Mouse (Mus musculus): ENCODE measurements around the gene Gtpbp3. TPM values are rescaled to one million over a fixed set of nuclear protein-coding genes. Genes with fewer than 3 reads are reported as not detected.

The Gtpbp3 gene
- polyA plus RNA-seq, 1 experiment from 2014 or later = 4.6 TPM

- ATAC-seq (ENCODE audit: low FRiP score) (no peak), DNase-seq (ENCODE audit: low spot score, missing footprints) (no peak)
- H3K4me1 ChIP-seq (ENCODE audit: control insufficient read depth, insufficient read depth, low read length) = peaks cover 23% of the 10 kb centered on the region
- H3K36me3 ChIP-seq (ENCODE audit: control insufficient read depth, insufficient read depth, low read length) = peaks cover 2% of the 10 kb centered on the region; the same call in 1 of the 2 replicates
- H3K4me2 ChIP-seq = no peak overlapping the region
- no peak overlapping the region for H3K9ac ChIP-seq (ENCODE audit: low read length)
- no peaks in the 10 kb centered on the region for H3K27me3 ChIP-seq (ENCODE audit: control insufficient read depth, insufficient read depth, low read length)
- H3K4me3 ChIP-seq (ENCODE audit: low read depth, low read length) = no peak overlapping the region
- no peak overlapping the region for H3K27ac ChIP-seq (ENCODE audit: low read depth, low read length)
- WGBS = 91% methylated on average over 6 of the region's 6 CpGs
- H3K9me3 ChIP-seq (ENCODE audit: control insufficient read depth, low read length) = no peaks in the 10 kb centered on the region
Measured at GRCm38 (mm10) chr8:71460716-71461115, 27.2 kb upstream of the Gtpbp3 start.

GRCm38 (mm10) chr8:71461152-71461840, 26.6 kb upstream of the Gtpbp3 start:
- Histone ChIP-seq H3K9ac (ENCODE audit: low read length) (no peak overlapping the region), H3K9me3 (ENCODE audit: control insufficient read depth, low read length) (no peaks in the 10 kb centered on the region), H3K4me2 (no peak overlapping the region), H3K4me1 (ENCODE audit: control insufficient read depth, insufficient read depth, low read length) (peaks cover 25% of the 10 kb centered on the region), H3K36me3 (ENCODE audit: control insufficient read depth, insufficient read depth, low read length) (peaks cover 2% of the 10 kb centered on the region; the same call in 1 of the 2 replicates), H3K4me3 (ENCODE audit: low read depth, low read length) (no peak overlapping the region), H3K27ac (ENCODE audit: low read depth, low read length) (no peak overlapping the region), H3K27me3 (ENCODE audit: control insufficient read depth, insufficient read depth, low read length) (no peaks in the 10 kb centered on the region)
- ATAC-seq (ENCODE audit: low FRiP score) (no peak), DNase-seq (ENCODE audit: low spot score, missing footprints) (peak; percentile 76)
- 77% methylated on average over 47 of the region's 47 CpGs for WGBS

- Histone ChIP-seq H3K27me3 (ENCODE audit: control insufficient read depth, insufficient read depth, low read length) (no peaks in the 10 kb centered on the region), H3K4me3 (ENCODE audit: low read depth, low read length) (peak overlapping the region; percentile 79), H3K27ac (ENCODE audit: low read depth, low read length) (no peak overlapping the region), H3K36me3 (ENCODE audit: control insufficient read depth, insufficient read depth, low read length) (peaks cover 2% of the 10 kb centered on the region; the same call in 1 of the 2 replicates), H3K4me1 (ENCODE audit: control insufficient read depth, insufficient read depth, low read length) (peaks cover 25% of the 10 kb centered on the region), H3K4me2 (peak overlapping the region; percentile 67), H3K9me3 (ENCODE audit: control insufficient read depth, low read length) (no peaks in the 10 kb centered on the region), H3K9ac (ENCODE audit: low read length) (no peak overlapping the region; the same call in 1 of the 2 replicates)
- WGBS = 84% methylated on average over 4 of the region's 4 CpGs
- DNase-seq (ENCODE audit: low spot score, missing footprints) (no peak), ATAC-seq (ENCODE audit: low FRiP score) (no peak)
Measured at GRCm38 (mm10) chr8:71462191-71462590, 25.7 kb upstream of the Gtpbp3 start.

- Histone ChIP-seq H3K27me3 (ENCODE audit: control insufficient read depth, insufficient read depth, low read length) (no peaks in the 10 kb centered on the region), H3K4me1 (ENCODE audit: control insufficient read depth, insufficient read depth, low read length) (peaks cover 25% of the 10 kb centered on the region), H3K27ac (ENCODE audit: low read depth, low read length) (no peak overlapping the region), H3K4me2 (peak overlapping the region; percentile 67), H3K36me3 (ENCODE audit: control insufficient read depth, insufficient read depth, low read length) (peaks cover 2% of the 10 kb centered on the region; the same call in 1 of the 2 replicates), H3K9ac (ENCODE audit: low read length) (peak overlapping the region; percentile 85), H3K9me3 (ENCODE audit: control insufficient read depth, low read length) (no peaks in the 10 kb centered on the region), H3K4me3 (ENCODE audit: low read depth, low read length) (peak overlapping the region; percentile 79)
- peak; percentile 0 for ATAC-seq (ENCODE audit: low FRiP score)
- DNase-seq (ENCODE audit: low spot score, missing footprints) = peak; percentile 90
- WGBS = 9% methylated on average over 16 of the region's 16 CpGs
Measured at GRCm38 (mm10) chr8:71462786-71463185, 25.1 kb upstream of the Gtpbp3 start.

GRCm38 (mm10) chr8:71463188-71464033, 24.5 kb upstream of the Gtpbp3 start, which contains the start of gene Abhd8:
TSS of gene Abhd8 (minus strand) at chr8:71463655.
- Histone ChIP-seq H3K4me2 (peak within 1 kb of the TSS; percentile 67), H3K4me3 (ENCODE audit: low read depth, low read length) (peak within 1 kb of the TSS; percentile 79), H3K36me3 (ENCODE audit: control insufficient read depth, insufficient read depth, low read length) (no peaks in the 10 kb centered on the region; the same call in 1 of the 2 replicates), H3K9ac (ENCODE audit: low read length) (peak within 1 kb of the TSS; percentile 85), H3K4me1 (ENCODE audit: control insufficient read depth, insufficient read depth, low read length) (peaks cover 25% of the 10 kb centered on the region), H3K27ac (ENCODE audit: low read depth, low read length) (0 out of 2 replicates have a peak within 1 kb of the TSS, but pooled peaks have one; percentile 0), H3K27me3 (ENCODE audit: control insufficient read depth, insufficient read depth, low read length) (no peaks in the 10 kb centered on the region), H3K9me3 (ENCODE audit: control insufficient read depth, low read length) (no peaks in the 10 kb centered on the region)
- WGBS = under 1% methylated on average over 55 of the region's 55 CpGs
- ATAC-seq (ENCODE audit: low FRiP score) (peak; percentile 85), DNase-seq (ENCODE audit: low spot score, missing footprints) (peak; percentile 100)

- 0 out of 2 replicates have a peak within 1 kb of the TSS, but pooled peaks have one; percentile 0 for H3K27ac ChIP-seq (ENCODE audit: low read depth, low read length)
- under 1% methylated on average over 59 of the region's 59 CpGs for WGBS
- H3K4me2 ChIP-seq = peak within 1 kb of the TSS; percentile 87
- no peaks in the 10 kb centered on the region for H3K27me3 ChIP-seq (ENCODE audit: control insufficient read depth, insufficient read depth, low read length)
- H3K4me3 ChIP-seq (ENCODE audit: low read depth, low read length) = peak within 1 kb of the TSS; percentile 79
- ATAC-seq (ENCODE audit: low FRiP score) (peak; percentile 79), DNase-seq (ENCODE audit: low spot score, missing footprints) (peak; percentile 100)
- H3K4me1 ChIP-seq (ENCODE audit: control insufficient read depth, insufficient read depth, low read length) = peaks cover 29% of the 10 kb centered on the region
- H3K36me3 ChIP-seq (ENCODE audit: control insufficient read depth, insufficient read depth, low read length) = no peaks in the 10 kb centered on the region; the same call in 1 of the 2 replicates
- peak within 1 kb of the TSS; percentile 85 for H3K9ac ChIP-seq (ENCODE audit: low read length)
- H3K9me3 ChIP-seq (ENCODE audit: control insufficient read depth, low read length) = no peaks in the 10 kb centered on the region
Measured at GRCm38 (mm10) chr8:71464513-71465500, 23.1 kb upstream of the Gtpbp3 start, which contains the start of gene Mrpl34. TSS of gene Mrpl34 (plus strand) at chr8:71464959.

GRCm38 (mm10) chr8:71465733-71466132, 22.2 kb upstream of the Gtpbp3 start:
- Histone ChIP-seq H3K27ac (ENCODE audit: low read depth, low read length) (no peak overlapping the region), H3K4me2 (peak overlapping the region; percentile 87), H3K4me1 (ENCODE audit: control insufficient read depth, insufficient read depth, low read length) (peaks cover 34% of the 10 kb centered on the region), H3K36me3 (ENCODE audit: control insufficient read depth, insufficient read depth, low read length) (no peaks in the 10 kb centered on the region; the same call in 1 of the 2 replicates), H3K9me3 (ENCODE audit: control insufficient read depth, low read length) (no peaks in the 10 kb centered on the region), H3K9ac (ENCODE audit: low read length) (peak overlapping the region; percentile 81), H3K27me3 (ENCODE audit: control insufficient read depth, insufficient read depth, low read length) (no peaks in the 10 kb centered on the region), H3K4me3 (ENCODE audit: low read depth, low read length) (peak overlapping the region; percentile 79)
- 84% methylated on average over 8 of the region's 8 CpGs for WGBS
- no peak for ATAC-seq (ENCODE audit: low FRiP score)
- peak; percentile 49 for DNase-seq (ENCODE audit: low spot score, missing footprints)

- no peak overlapping the region for H3K9ac ChIP-seq (ENCODE audit: low read length)
- peaks cover 34% of the 10 kb centered on the region for H3K4me1 ChIP-seq (ENCODE audit: control insufficient read depth, insufficient read depth, low read length)
- no peak for ATAC-seq (ENCODE audit: low FRiP score)
- no peak overlapping the region for H3K27ac ChIP-seq (ENCODE audit: low read depth, low read length)
- H3K9me3 ChIP-seq (ENCODE audit: control insufficient read depth, low read length) = no peaks in the 10 kb centered on the region
- peak; percentile 72 for DNase-seq (ENCODE audit: low spot score, missing footprints)
- 93% methylated on average over 5 of the region's 5 CpGs for WGBS
- no peaks in the 10 kb centered on the region for H3K27me3 ChIP-seq (ENCODE audit: control insufficient read depth, insufficient read depth, low read length)
- no peaks in the 10 kb centered on the region for H3K36me3 ChIP-seq (ENCODE audit: control insufficient read depth, insufficient read depth, low read length)
- H3K4me3 ChIP-seq (ENCODE audit: low read depth, low read length) = no peak overlapping the region
- H3K4me2 ChIP-seq = no peak overlapping the region
Measured at GRCm38 (mm10) chr8:71466198-71466597, 21.7 kb upstream of the Gtpbp3 start.

Measured in midbrain, embryonic 11.5 days (tissue).